In genomic region chr6:84058671-84059141, GRCm38 (mm10) we compare ENCODE assay signal across 7 mouse cellular contexts. TPM values are rescaled to one million over a fixed set of nuclear protein-coding genes. Genes with fewer than 3 reads are reported as not detected.
DNase-seq lines count a peak whose midpoint lies in the region; ATAC-seq and TF ChIP-seq lines count a peak whose summit lies in the region.

No protein-coding gene starts in this region.

- no peak overlapping the region for H3K27ac ChIP-seq in embryonic facial prominence, embryonic 10.5 days (replicated peaks)
- H3K27ac ChIP-seq in intestine, embryonic 15.5 days: no peak overlapping the region
- H3K27ac ChIP-seq in lung, embryonic 14.5 days (ENCODE audit: low read depth): peak overlapping the region; percentile 25; the same call in 1 of the 2 replicates

- H3K9me3 ChIP-seq in embryonic facial prominence, embryonic 10.5 days: no peaks in the 10 kb centered on the region
- H3K9me3 ChIP-seq in intestine, embryonic 15.5 days: no peaks in the 10 kb centered on the region
- H3K9me3 ChIP-seq in lung, embryonic 14.5 days (ENCODE audit: low read depth, low read length): no peaks in the 10 kb centered on the region

- intact Hi-C loops in left cerebral cortex, postnatal 14 days (cut with DNase I): no loop called here

- no peaks in the 10 kb centered on the region for H3K4me1 ChIP-seq in embryonic facial prominence, embryonic 10.5 days
- no peaks in the 10 kb centered on the region for H3K4me1 ChIP-seq in intestine, embryonic 15.5 days (replicated peaks)
- H3K4me1 ChIP-seq in lung, embryonic 14.5 days (ENCODE audit: insufficient read depth): no peaks in the 10 kb centered on the region

- DNase-seq in adrenal gland, adult (ENCODE audit: inconsistent age in 2 of 2, low spot score in 1 of 2): peak; percentile 85 to 94
- DNase-seq in embryonic facial prominence, embryonic 10.5 days (ENCODE audit: low spot score): peak; percentile 18
- DNase-seq in lung, embryonic 14.5 days: peak; percentile 79
- DNase-seq in layer of hippocampus, postnatal 14 days (ENCODE audit: low spot score in 2 of 2): no peak
- DNase-seq in thymus, postnatal 36 days: no peak
- DNase-seq in left cerebral cortex, postnatal 14 days (ENCODE audit: low spot score in 2 of 2): no peak

- no peak overlapping the region for H3K9ac ChIP-seq in intestine, embryonic 15.5 days
- no peak overlapping the region for H3K9ac ChIP-seq in lung, embryonic 14.5 days

- peak; percentile 49; the same call in 1 of the 2 replicates for ATAC-seq in intestine, embryonic 15.5 days
- ATAC-seq in lung, embryonic 14.5 days (ENCODE audit: insufficient read depth): peak; percentile 62; the same call in 1 of the 2 replicates

- TF ChIP-seq CTCF in lung, embryonic 14.5 days (IDR thresholded peaks at IDR 0.05; ENCODE audit: low read depth): no peak

- no peaks in the 10 kb centered on the region; the same call in 1 of the 2 replicates for H3K27me3 ChIP-seq in embryonic facial prominence, embryonic 10.5 days (replicated peaks; ENCODE audit: low read depth, poor library complexity, severe bottlenecking)
- H3K27me3 ChIP-seq in intestine, embryonic 15.5 days (replicated peaks): no peaks in the 10 kb centered on the region
- H3K27me3 ChIP-seq in lung, embryonic 14.5 days (ENCODE audit: insufficient read depth, low read length): no peaks in the 10 kb centered on the region

- H3K4me3 ChIP-seq in embryonic facial prominence, embryonic 10.5 days: no peak overlapping the region
- no peak overlapping the region for H3K4me3 ChIP-seq in intestine, embryonic 15.5 days (replicated peaks)
- no peak overlapping the region for H3K4me3 ChIP-seq in lung, embryonic 14.5 days (ENCODE audit: low read depth, low read length)

- no peaks in the 10 kb centered on the region for H3K36me3 ChIP-seq in embryonic facial prominence, embryonic 10.5 days (replicated peaks)
- no peaks in the 10 kb centered on the region for H3K36me3 ChIP-seq in intestine, embryonic 15.5 days
- H3K36me3 ChIP-seq in lung, embryonic 14.5 days (ENCODE audit: insufficient read depth): no peaks in the 10 kb centered on the region

- WGBS in embryonic facial prominence, embryonic 10.5 days: 62% methylated on average over 5 of the region's 5 CpGs
- 65% methylated on average over 5 of the region's 5 CpGs for WGBS in intestine, embryonic 15.5 days
- WGBS in lung, embryonic 14.5 days: 42% methylated on average over 5 of the region's 5 CpGs

- H3K4me2 ChIP-seq in intestine, embryonic 15.5 days (replicated peaks): no peak overlapping the region
- H3K4me2 ChIP-seq in lung, embryonic 14.5 days: no peak overlapping the region

RNA-seq across cellular contexts. Expression of gene Dysf, which starts 50.3 kb away (rescaled TPM):
- polyA plus RNA-seq in embryonic facial prominence, embryonic 10.5 days (2016; fragmentation: Nextera tagmentation; extraction: Ambion mirVana): 5.4 and 6.0 TPM in 2 replicates
- polyA plus RNA-seq in intestine, embryonic 15.5 days (2015; fragmentation: Nextera tagmentation; extraction: Ambion mirVana): 7.0 and 8.6 TPM in 2 replicates
- polyA plus RNA-seq in lung, embryonic 14.5 days (2014; fragmentation: Nextera tagmentation; extraction: Ambion mirVana): 11.5 and 13.5 TPM in 2 replicates
- total RNA-seq in layer of hippocampus, postnatal 14 days (2021): 1 to 10 TPM; 3.1 to 3.9 TPM
- 1 to 10 TPM; 4.6 to 6.4 TPM for total RNA-seq in left cerebral cortex, postnatal 14 days (2021)

Comparison
In these comparisons a context has a peak if more than half of its experiments do, and no peak if none do; other contexts are left out.
1. DNase-seq: peak in adrenal gland, adult (2 of 2), embryonic facial prominence, embryonic 10.5 days (single experiment) and lung, embryonic 14.5 days (single experiment); none in layer of hippocampus, postnatal 14 days (0 of 2), thymus, postnatal 36 days (0 of 2) and left cerebral cortex, postnatal 14 days (0 of 2).